Mouse (Mus musculus): ENCODE measurements around the gene Lmf1.

GRCm38 (mm10) chr17:25668481-25669055, 89.7 kb downstream of the Lmf1 start:
- TF ChIP-seq GATA1 (IDR thresholded peaks at IDR 0.05; ENCODE audit: low read length) (no peak), TAL1 (IDR thresholded peaks at IDR 0.05; ENCODE audit: low read length) (no peak)

Measured in erythroblast, embryonic 14.5 days (primary cell).